Mouse (Mus musculus): Measurements from ENCODE around the gene Cpt2.

- no peak for TF ChIP-seq CTCF (IDR thresholded peaks at IDR 0.05; ENCODE audit: extremely low read depth, insufficient read depth, insufficient read length, insufficient replicate concordance)
- TF ChIP-seq POLR2A (IDR thresholded peaks at IDR 0.05; ENCODE audit: low read depth, low read length): no peak
Measured at GRCm38 (mm10) chr4:107962792-107963191, 39.4 kb upstream of the Cpt2 start.
